Comparison of ENCODE assay signal across 11 mouse cellular contexts in genomic region chr16:12588889-12589288, GRCm38 (mm10).
DNase-seq lines count a peak whose midpoint lies in the region; ATAC-seq and TF ChIP-seq lines count a peak whose summit lies in the region.
"Had no signal": no experiment of that assay in that cellular context is flagged by ENCODE, and none has a peak within 500 bp of the region (broad histone marks: within the 10 kb centered on the region; RNA-seq: fewer than 3 reads in every experiment).

No protein-coding gene starts in this region.

- in situ Hi-C loops in Patski (cut with MboI; ENCODE audit: low pct_unique_long_range_greater_than_20kb) = no loop called here

- ATAC-seq in Patski = no peak
- no peak for ATAC-seq in forebrain, embryonic 14.5 days
- ATAC-seq: midbrain, embryonic 16.5 days had no signal

- H3K27ac ChIP-seq in heart, adult 2 months = no peak overlapping the region
- H3K27ac ChIP-seq in liver, adult 2 months (replicated peaks; ENCODE audit: insufficient read depth, low read depth, low read length) = no peak overlapping the region
- no peak overlapping the region for H3K27ac ChIP-seq in forebrain, embryonic 14.5 days (ENCODE audit: low read depth, low read length)
- H3K27ac ChIP-seq: embryonic facial prominence, embryonic 12.5 days; liver, embryonic 15.5 days had no signal

- H3K9me3 ChIP-seq in forebrain, embryonic 14.5 days (replicated peaks; ENCODE audit: control insufficient read depth, low read length) = no peaks in the 10 kb centered on the region
- H3K9me3 ChIP-seq: embryonic facial prominence, embryonic 12.5 days; liver, embryonic 15.5 days had no signal

- no peak for TF ChIP-seq POLR2A in heart, adult 2 months (IDR thresholded peaks at IDR 0.05; ENCODE audit: insufficient read depth, low read depth, low read length)
- TF ChIP-seq POLR2A in liver, adult 2 months (IDR thresholded peaks at IDR 0.05; ENCODE audit: extremely low read depth, insufficient read depth, low read length) = no peak

- TF ChIP-seq EP300 in heart, adult 2 months (IDR thresholded peaks at IDR 0.05; ENCODE audit: insufficient read depth, low read depth, low read length) = no peak

- no peaks in the 10 kb centered on the region for H3K79me2 ChIP-seq in heart, adult 2 months (replicated peaks; ENCODE audit: control insufficient read depth, insufficient read depth, low read length)
- no peaks in the 10 kb centered on the region for H3K79me2 ChIP-seq in liver, adult 2 months (ENCODE audit: control insufficient read depth, insufficient read depth, low read length)

- H3K27me3 ChIP-seq in heart, adult 2 months (ENCODE audit: control insufficient read depth, insufficient read depth, low read length) = no peaks in the 10 kb centered on the region
- H3K27me3 ChIP-seq in liver, adult 2 months (ENCODE audit: control insufficient read depth, insufficient read depth, low read length) = no peaks in the 10 kb centered on the region
- no peaks in the 10 kb centered on the region for H3K27me3 ChIP-seq in Patski
- H3K27me3 ChIP-seq in forebrain, embryonic 14.5 days (replicated peaks; ENCODE audit: control insufficient read depth, insufficient read depth, low read length) = no peaks in the 10 kb centered on the region
- H3K27me3 ChIP-seq: embryonic facial prominence, embryonic 12.5 days; liver, embryonic 15.5 days had no signal

- no peak overlapping the region for H3K4me3 ChIP-seq in heart, adult 2 months
- H3K4me3 ChIP-seq in liver, adult 2 months (ENCODE audit: insufficient read depth, low read depth, low read length) = no peak overlapping the region
- H3K4me3 ChIP-seq in forebrain, embryonic 14.5 days (ENCODE audit: low read depth, low read length) = no peak overlapping the region
- H3K4me3 ChIP-seq: embryonic facial prominence, embryonic 12.5 days; liver, embryonic 15.5 days had no signal

- TF ChIP-seq CTCF in heart, adult 2 months (IDR thresholded peaks at IDR 0.05) = peak; percentile 60
- no peak for TF ChIP-seq CTCF in liver, adult 2 months (IDR thresholded peaks at IDR 0.05; ENCODE audit: low read depth, low read length)
- TF ChIP-seq CTCF in Patski (IDR thresholded peaks at IDR 0.05) = peak; percentile 60

- H3K4me2 ChIP-seq in forebrain, embryonic 14.5 days (ENCODE audit: low read length) = no peak overlapping the region
- H3K4me2 ChIP-seq: embryonic facial prominence, embryonic 12.5 days; liver, embryonic 15.5 days had no signal

- no peaks in the 10 kb centered on the region for H3K36me3 ChIP-seq in heart, adult 2 months (ENCODE audit: control insufficient read depth, insufficient read depth, low read length)
- no peaks in the 10 kb centered on the region for H3K36me3 ChIP-seq in liver, adult 2 months (ENCODE audit: control insufficient read depth, insufficient read depth, low read length)
- H3K36me3 ChIP-seq in forebrain, embryonic 14.5 days (ENCODE audit: control insufficient read depth, insufficient read depth, low read length) = no peaks in the 10 kb centered on the region
- H3K36me3 ChIP-seq: embryonic facial prominence, embryonic 12.5 days; liver, embryonic 15.5 days had no signal

- POLR2A ChIA-PET in Patski (lab: Charles Lee) = no interaction called here

- intact Hi-C loops in heart, adult 2 months (cut with DNase I) = no loop called here

- CTCF ChIA-PET in Patski (lab: Charles Lee) = interaction anchor here (0.7 to 1.4 kb wide), 3 partner anchors 9 to 362 kb away, joined by 3 to 6 read pairs (median 4); no protein-coding TSS in a partner anchor

- no peaks in the 10 kb centered on the region for H3K4me1 ChIP-seq in heart, adult 2 months (ENCODE audit: control insufficient read depth, insufficient read depth, low read length)
- no peaks in the 10 kb centered on the region for H3K4me1 ChIP-seq in liver, adult 2 months (ENCODE audit: control insufficient read depth, insufficient read depth, low read length)
- H3K4me1 ChIP-seq in forebrain, embryonic 14.5 days (ENCODE audit: control insufficient read depth, insufficient read depth, low read length) = no peaks in the 10 kb centered on the region
- H3K4me1 ChIP-seq: embryonic facial prominence, embryonic 12.5 days; liver, embryonic 15.5 days had no signal

- H3K9ac ChIP-seq in heart, adult 2 months (ENCODE audit: low read depth, low read length) = no peak overlapping the region
- H3K9ac ChIP-seq in liver, adult 2 months (ENCODE audit: low read depth, low read length) = no peak overlapping the region
- H3K9ac ChIP-seq in forebrain, embryonic 14.5 days (ENCODE audit: low read length) = no peak overlapping the region
- H3K9ac ChIP-seq: embryonic facial prominence, embryonic 12.5 days; liver, embryonic 15.5 days had no signal

- DNase-seq in heart, adult 2 months = no peak
- no peak for DNase-seq in heart, adult 8-10 months (ENCODE audit: low spot score)
- peak; percentile 11 for DNase-seq in liver, adult 2 months (ENCODE audit: extremely low read depth, low read depth, low spot score)
- DNase-seq in liver (no peak), Patski (ENCODE audit: low read depth, low spot score) (no peak)
- DNase-seq in embryo, embryonic 9.5 days (ENCODE audit: extremely low spot score) = peak; percentile 17
- no peak for DNase-seq in forebrain, embryonic 14.5 days (ENCODE audit: low spot score)
- no peak for DNase-seq in layer of hippocampus, postnatal 25 days (ENCODE audit: extremely low spot score in 1 of 2, low spot score in 1 of 2)

Comparison
In these comparisons a context has a peak if more than half of its experiments do, and no peak if none do; other contexts are left out.
1. DNase-seq: peak in liver, adult 2 months (single experiment) and embryo, embryonic 9.5 days (single experiment); none in heart, adult 2 months (0 of 2), heart, adult 8-10 months (single experiment), liver (single experiment), Patski (single experiment), forebrain, embryonic 14.5 days (single experiment) and layer of hippocampus, postnatal 25 days (0 of 2).